Mouse (Mus musculus): Measurements from ENCODE around the gene Ppp1r14a. TPM values are rescaled to one million over a fixed set of nuclear protein-coding genes. Genes with fewer than 3 reads are reported as not detected.

Ppp1r14a gene
- total RNA-seq, 1 experiment = 10.6 TPM

- in situ Hi-C loops (cut with MboI; ENCODE audit: low sequenced_read_pairs in 2 of 2, unreplicated experiment in 2 of 2) = no loop called here
- H3K9ac ChIP-seq (ENCODE audit: insufficient read depth, low read depth, low read length, poor library complexity, severe bottlenecking) = no peak overlapping the region
- H3K27ac ChIP-seq (ENCODE audit: insufficient read depth, low read depth, low read length, poor library complexity, severe bottlenecking) = no peak overlapping the region
- H3K4me3 ChIP-seq (ENCODE audit: insufficient read depth in 1 of 2, low read depth in 1 of 2, low read length in 2 of 2, poor library complexity in 1 of 2, severe bottlenecking in 1 of 2) = no peak overlapping the region
- no peaks in the 10 kb centered on the region for H3K9me3 ChIP-seq (ENCODE audit: control insufficient read depth, insufficient read depth, low read depth, low read length)
- peaks cover 0 to 9% of the 10 kb centered on the region in 2 experiments; a peak in 1 of 4 replicates for H3K4me1 ChIP-seq (ENCODE audit: control insufficient read depth in 2 of 2, insufficient read depth in 2 of 2, low read length in 2 of 2, poor library complexity in 1 of 2)
- H3K36me3 ChIP-seq (ENCODE audit: control insufficient read depth, insufficient read depth, low read length, poor library complexity, severe bottlenecking) = peaks cover 23% of the 10 kb centered on the region; the same call in 1 of the 2 replicates
- DNase-seq (ENCODE audit: low read depth, low spot score) = no peak
- TF ChIP-seq HCFC1 (IDR thresholded peaks at IDR 0.05; ENCODE audit: borderline replicate concordance, insufficient read depth, low read length) = no peak
- no peak for TF ChIP-seq ZNF384 (IDR thresholded peaks at IDR 0.05; ENCODE audit: low read depth, low read length)
- no peak for TF ChIP-seq ZC3H11A (IDR thresholded peaks at IDR 0.05; ENCODE audit: borderline replicate concordance, low read depth, low read length)
- no peak for TF ChIP-seq MAFK (IDR thresholded peaks at IDR 0.05; ENCODE audit: insufficient read depth, low read depth, low read length)
- no peak for TF ChIP-seq CHD2 (IDR thresholded peaks at IDR 0.05; ENCODE audit: low read depth, low read length)
These were observed 45.0 kb downstream of the Ppp1r14a start for GRCm38 (mm10) chr7:29334156-29334555.

GRCm38 (mm10) chr7:29335276-29335675 lies 46.2 kb downstream of the Ppp1r14a start:
- H3K4me3 ChIP-seq (ENCODE audit: insufficient read depth in 1 of 2, low read depth in 1 of 2, low read length in 2 of 2, poor library complexity in 1 of 2, severe bottlenecking in 1 of 2) = no peak overlapping the region
- peaks cover 0 to 10% of the 10 kb centered on the region in 2 experiments; a peak in 2 of 4 replicates for H3K4me1 ChIP-seq (ENCODE audit: control insufficient read depth in 2 of 2, insufficient read depth in 2 of 2, low read length in 2 of 2, poor library complexity in 1 of 2)
- no peaks in the 10 kb centered on the region for H3K9me3 ChIP-seq (ENCODE audit: control insufficient read depth, insufficient read depth, low read depth, low read length)
- in situ Hi-C loops (cut with MboI; ENCODE audit: low sequenced_read_pairs in 2 of 2, unreplicated experiment in 2 of 2) = no loop called here
- no peak overlapping the region for H3K9ac ChIP-seq (ENCODE audit: insufficient read depth, low read depth, low read length, poor library complexity, severe bottlenecking)
- H3K27ac ChIP-seq (ENCODE audit: insufficient read depth, low read depth, low read length, poor library complexity, severe bottlenecking) = no peak overlapping the region
- no peak for TF ChIP-seq ZC3H11A (IDR thresholded peaks at IDR 0.05; ENCODE audit: borderline replicate concordance, low read depth, low read length)
- TF ChIP-seq MAFK (IDR thresholded peaks at IDR 0.05; ENCODE audit: insufficient read depth, low read depth, low read length) = no peak
- TF ChIP-seq ZNF384 (IDR thresholded peaks at IDR 0.05; ENCODE audit: low read depth, low read length) = no peak
- no peak for TF ChIP-seq HCFC1 (IDR thresholded peaks at IDR 0.05; ENCODE audit: borderline replicate concordance, insufficient read depth, low read length)
- TF ChIP-seq CHD2 (IDR thresholded peaks at IDR 0.05; ENCODE audit: low read depth, low read length) = no peak
- no peak for DNase-seq (ENCODE audit: low read depth, low spot score)
- H3K36me3 ChIP-seq (ENCODE audit: control insufficient read depth, insufficient read depth, low read length, poor library complexity, severe bottlenecking) = peaks cover 23% of the 10 kb centered on the region; the same call in 1 of the 2 replicates

GRCm38 (mm10) chr7:29335841-29336671 lies 46.9 kb downstream of the Ppp1r14a start:
- H3K27ac ChIP-seq (ENCODE audit: insufficient read depth, low read depth, low read length, poor library complexity, severe bottlenecking) = no peak overlapping the region
- no peak overlapping the region for H3K9ac ChIP-seq (ENCODE audit: insufficient read depth, low read depth, low read length, poor library complexity, severe bottlenecking)
- peaks cover 0 to 17% of the 10 kb centered on the region in 2 experiments; a peak in 2 of 4 replicates for H3K4me1 ChIP-seq (ENCODE audit: control insufficient read depth in 2 of 2, insufficient read depth in 2 of 2, low read length in 2 of 2, poor library complexity in 1 of 2)
- no peaks in the 10 kb centered on the region for H3K9me3 ChIP-seq (ENCODE audit: control insufficient read depth, insufficient read depth, low read depth, low read length)
- in situ Hi-C loops (cut with MboI; ENCODE audit: low sequenced_read_pairs in 2 of 2, unreplicated experiment in 2 of 2) = no loop called here
- TF ChIP-seq HCFC1 (IDR thresholded peaks at IDR 0.05; ENCODE audit: borderline replicate concordance, insufficient read depth, low read length) (no peak), MAFK (IDR thresholded peaks at IDR 0.05; ENCODE audit: insufficient read depth, low read depth, low read length) (peak; percentile 67)
- no peak for DNase-seq (ENCODE audit: low read depth, low spot score)
- no peak overlapping the region for H3K4me3 ChIP-seq (ENCODE audit: insufficient read depth in 1 of 2, low read depth in 1 of 2, low read length in 2 of 2, poor library complexity in 1 of 2, severe bottlenecking in 1 of 2)
- H3K36me3 ChIP-seq (ENCODE audit: control insufficient read depth, insufficient read depth, low read length, poor library complexity, severe bottlenecking) = peaks cover 21% of the 10 kb centered on the region; the same call in 1 of the 2 replicates

GRCm38 (mm10) chr7:29336795-29337319 lies 47.7 kb downstream of the Ppp1r14a start:
- in situ Hi-C loops (cut with MboI; ENCODE audit: low sequenced_read_pairs in 2 of 2, unreplicated experiment in 2 of 2) = no loop called here
- H3K4me3 ChIP-seq (ENCODE audit: insufficient read depth in 1 of 2, low read depth in 1 of 2, low read length in 2 of 2, poor library complexity in 1 of 2, severe bottlenecking in 1 of 2) = no peak overlapping the region
- no peak overlapping the region for H3K27ac ChIP-seq (ENCODE audit: insufficient read depth, low read depth, low read length, poor library complexity, severe bottlenecking)
- TF ChIP-seq ZNF384 (IDR thresholded peaks at IDR 0.05; ENCODE audit: low read depth, low read length) (no peak), CHD2 (IDR thresholded peaks at IDR 0.05; ENCODE audit: low read depth, low read length) (no peak), HCFC1 (IDR thresholded peaks at IDR 0.05; ENCODE audit: borderline replicate concordance, insufficient read depth, low read length) (no peak), MAFK (IDR thresholded peaks at IDR 0.05; ENCODE audit: insufficient read depth, low read depth, low read length) (no peak), ZC3H11A (IDR thresholded peaks at IDR 0.05; ENCODE audit: borderline replicate concordance, low read depth, low read length) (no peak)
- H3K9ac ChIP-seq (ENCODE audit: insufficient read depth, low read depth, low read length, poor library complexity, severe bottlenecking) = no peak overlapping the region
- DNase-seq (ENCODE audit: low read depth, low spot score) = no peak
- no peaks in the 10 kb centered on the region for H3K9me3 ChIP-seq (ENCODE audit: control insufficient read depth, insufficient read depth, low read depth, low read length)
- peaks cover 0 to 20% of the 10 kb centered on the region in 2 experiments; a peak in 2 of 4 replicates for H3K4me1 ChIP-seq (ENCODE audit: control insufficient read depth in 2 of 2, insufficient read depth in 2 of 2, low read length in 2 of 2, poor library complexity in 1 of 2)
- H3K36me3 ChIP-seq (ENCODE audit: control insufficient read depth, insufficient read depth, low read length, poor library complexity, severe bottlenecking) = peaks cover 18% of the 10 kb centered on the region; the same call in 1 of the 2 replicates
